Mouse (Mus musculus): Measurements from ENCODE around the gene Pmepa1. TPM values are rescaled to one million over a fixed set of nuclear protein-coding genes. Genes with fewer than 3 reads are reported as not detected.

Gene Pmepa1
- polyA plus RNA-seq, 1 experiment from 2014 or later: 1.2 TPM

- Histone ChIP-seq H3K4me3 (peak overlapping the region; percentile 49), H3K36me3 (no peaks in the 10 kb centered on the region), H3K9me3 (replicated peaks) (peaks cover 7% of the 10 kb centered on the region), H3K27me3 (ENCODE audit: low read depth, poor library complexity, severe bottlenecking) (peaks cover 32% of the 10 kb centered on the region), H3K27ac (replicated peaks) (peak overlapping the region; percentile 93), H3K4me1 (peaks cover 44% of the 10 kb centered on the region)
- DNase-seq (ENCODE audit: low spot score): no peak
- WGBS: 60% methylated on average over 1 of the region's 1 CpGs
Observed at GRCm38 (mm10) chr2:173174569-173174968, 101.8 kb downstream of the Pmepa1 start.

Other genes starting within 250 kb of the Pmepa1 start
- gene Ctcfl, start 157.0 kb downstream of the Pmepa1 start, polyA plus RNA-seq (2016; fragmentation: Nextera tagmentation; extraction: Ambion mirVana): 0.07 and 0.11 TPM in 2 replicates
- gene Pck1, start 123.5 kb downstream of the Pmepa1 start, polyA plus RNA-seq (2016; fragmentation: Nextera tagmentation; extraction: Ambion mirVana): not detected in 2 replicates
- gene Zbp1, start 57.6 kb downstream of the Pmepa1 start, polyA plus RNA-seq (2016; fragmentation: Nextera tagmentation; extraction: Ambion mirVana): 0.28 and 0.43 TPM in 2 replicates
- not detected in 2 replicates for gene 1700021F07Rik, start 246.1 kb upstream of the Pmepa1 start, polyA plus RNA-seq (2016; fragmentation: Nextera tagmentation; extraction: Ambion mirVana)